Mouse (Mus musculus): ENCODE measurements around the gene Trrap. TPM values are rescaled to one million over a fixed set of nuclear protein-coding genes. Genes with fewer than 3 reads are reported as not detected.

Trrap gene
- polyA plus RNA-seq, 1 experiment from 2014 or later: 109 TPM

Small RNA genes lying within 50 kb of the gene (microRNA-seq; reads per million reads assigned to microRNA genes)
- not detected for gene Mir7039

Other genes with a start within 250 kb of the Trrap start
- 5.4 and 5.7 TPM in 2 replicates for gene Nptx2, start 221.8 kb upstream of the Trrap start, polyA plus RNA-seq (2014; fragmentation: Nextera tagmentation; extraction: Ambion mirVana)
- 263 and 270 TPM in 2 replicates for gene Tmem130, start 5.9 kb upstream of the Trrap start, polyA plus RNA-seq (2014; fragmentation: Nextera tagmentation; extraction: Ambion mirVana)
- 42.8 and 44.9 TPM in 2 replicates for gene Smurf1, start 198.1 kb downstream of the Trrap start, polyA plus RNA-seq (2014; fragmentation: Nextera tagmentation; extraction: Ambion mirVana)

Data from midbrain, embryonic 14.5 days (tissue).